Mouse (Mus musculus) myocyte (in vitro differentiated cells): ENCODE data around the gene Lfng. TPM values are rescaled to one million over a fixed set of nuclear protein-coding genes. Genes with fewer than 3 reads are reported as not detected.

Experiments
- H3K27me3 ChIP-seq: one replicate; pipeline ENCODE4 v1.6.1; 2011; ENCODE audit not compliant: control insufficient read depth, insufficient read depth, insufficient read length
- H3K36me3 ChIP-seq: one replicate; pipeline ENCODE4 v1.6.1; 2011; ENCODE audit not compliant: control insufficient read depth, insufficient read depth
- H3K4me2 ChIP-seq: one replicate; pipeline ENCODE4 v1.6.1; 2011; ENCODE audit warnings: low read depth, control low read depth
- H3K4me3 ChIP-seq: one replicate; pipeline ENCODE4 v1.5.1; 2011; ENCODE audit warnings: mild to moderate bottlenecking, control low read depth, moderate library complexity
- H3K79me2 ChIP-seq: one replicate; pipeline ENCODE4 v1.6.1; 2011; ENCODE audit not compliant: control insufficient read depth, insufficient read depth
- H3ac ChIP-seq: one replicate; pipeline ENCODE4 v1.6.1; 2011; ENCODE audit not compliant: control insufficient read depth, insufficient read length
- CEBPB ChIP-seq: IDR thresholded peaks from 2 replicates; pipeline ENCODE4 v1.6.1; 2011; ENCODE audit warnings: mild to moderate bottlenecking, moderate library complexity; ENCODE audit not compliant: poor library complexity, insufficient read depth, severe bottlenecking
- E2F4 ChIP-seq: IDR thresholded peaks from one replicate; pipeline ENCODE4 v1.6.1; 2011; ENCODE audit warnings: mild to moderate bottlenecking, control low read depth, moderate library complexity; ENCODE audit not compliant: insufficient read depth
- MAX ChIP-seq: IDR thresholded peaks from one replicate; pipeline ENCODE4 v1.6.1; 2011; ENCODE audit warnings: low read depth, mild to moderate bottlenecking, control low read depth
- MYOD1 ChIP-seq, 3 experiments: IDR thresholded peaks; one replicate each; pipeline ENCODE4 v1.6.1; 2011; ENCODE audit warnings: control low read depth in 2 of 3, low read depth in 2 of 3, mild to moderate bottlenecking in 2 of 3, moderate library complexity in 1 of 3; ENCODE audit not compliant: insufficient read length in 2 of 3, control insufficient read depth in 1 of 3
- MYOG ChIP-seq, 3 experiments: IDR thresholded peaks; one replicate each; pipeline ENCODE4 v1.6.1; 2011; ENCODE audit warnings: control low read depth in 2 of 3, low read depth in 2 of 3, mild to moderate bottlenecking in 2 of 3; ENCODE audit not compliant: insufficient read length in 2 of 3, control insufficient read depth in 1 of 3, insufficient read depth in 1 of 3
- POLR2A ChIP-seq: IDR thresholded peaks from one replicate; pipeline ENCODE4 v1.6.1; 2011; ENCODE audit warnings: low read depth, mild to moderate bottlenecking, control low read depth, moderate library complexity; ENCODE audit not compliant: insufficient read length
- POLR2AphosphoS2 ChIP-seq: IDR thresholded peaks from one replicate; pipeline ENCODE4 v1.6.1; 2011; ENCODE audit warnings: low read depth, control low read depth; ENCODE audit not compliant: insufficient read length
- REST ChIP-seq: IDR thresholded peaks from one replicate; pipeline ENCODE4 v1.6.1; 2011; ENCODE audit warnings: mild to moderate bottlenecking, control low read depth, moderate library complexity; ENCODE audit not compliant: insufficient read depth, insufficient read length
- SRF ChIP-seq: IDR thresholded peaks from one replicate; pipeline ENCODE4 v1.6.1; 2011; ENCODE audit warnings: low read depth; ENCODE audit not compliant: control insufficient read depth, insufficient read length
- TCF12 ChIP-seq: IDR thresholded peaks from one replicate; pipeline ENCODE4 v1.6.1; 2011; ENCODE audit warnings: mild to moderate bottlenecking, control low read depth; ENCODE audit not compliant: poor library complexity, insufficient read depth, severe bottlenecking
- TCF3 ChIP-seq: IDR thresholded peaks from one replicate; pipeline ENCODE4 v1.6.1; 2011; ENCODE audit warnings: low read depth, control low read depth; ENCODE audit not compliant: insufficient read length
- USF1 ChIP-seq: IDR thresholded peaks from one replicate; pipeline ENCODE4 v1.6.1; 2011; ENCODE audit warnings: low read depth, mild to moderate bottlenecking, control low read depth, moderate library complexity
- polyA plus RNA-seq: library from polyadenylated mRNA; unstranded; fragments of >200 nt; fragmentation: generic; extraction: Trizol; gene quantifications from one replicate; pipeline ENCODE4 v1.2.1, GENCODE M21; 2012; ENCODE audit warnings: missing spikeins

The Lfng gene
- polyA plus RNA-seq, 1 experiment, result 3.1 TPM

- Histone ChIP-seq H3K79me2 (no peaks in the 10 kb centered on the region), H3K36me3 (no peaks in the 10 kb centered on the region), H3K27me3 (no peaks in the 10 kb centered on the region), H3K4me3 (no peak overlapping the region), H3K4me2 (no peak overlapping the region), H3ac (no peak overlapping the region)
- no peak for TF ChIP-seq POLR2AphosphoS2
- no peak for TF ChIP-seq POLR2A
- no peak for TF ChIP-seq MAX
- TF ChIP-seq TCF12, result no peak
- TF ChIP-seq E2F4, result no peak
- no peak for TF ChIP-seq REST
- TF ChIP-seq TCF3, result no peak
- no peak for TF ChIP-seq MYOD1 (IDR thresholded peaks at IDR 0.05; ENCODE audit: control insufficient read depth in 1 of 3, insufficient read length in 2 of 3, low read depth in 2 of 3)
- no peak for TF ChIP-seq USF1
- TF ChIP-seq SRF, result no peak
- no peak for TF ChIP-seq CEBPB
- TF ChIP-seq MYOG (IDR thresholded peaks at IDR 0.05; ENCODE audit: control insufficient read depth in 1 of 3, insufficient read depth in 1 of 3, insufficient read length in 2 of 3, low read depth in 2 of 3), result no peak
Observed at GRCm38 (mm10) chr5:140572611-140573010, 34.5 kb upstream of the Lfng start.

GRCm38 (mm10) chr5:140575381-140575866, 31.7 kb upstream of the Lfng start:
- no peak overlapping the region for H3ac ChIP-seq
- no peaks in the 10 kb centered on the region for H3K36me3 ChIP-seq
- no peak for TF ChIP-seq USF1
- no peak overlapping the region for H3K4me3 ChIP-seq
- no peak overlapping the region for H3K4me2 ChIP-seq
- H3K79me2 ChIP-seq, result no peaks in the 10 kb centered on the region
- H3K27me3 ChIP-seq, result no peaks in the 10 kb centered on the region

- Histone ChIP-seq H3K79me2 (no peaks in the 10 kb centered on the region), H3K4me2 (no peak overlapping the region), H3K4me3 (no peak overlapping the region), H3ac (no peak overlapping the region), H3K36me3 (no peaks in the 10 kb centered on the region), H3K27me3 (no peaks in the 10 kb centered on the region)
- TF ChIP-seq TCF12 (no peak), USF1 (no peak), POLR2A (no peak), SRF (no peak), E2F4 (no peak), CEBPB (no peak), MAX (no peak), POLR2AphosphoS2 (no peak), MYOG (IDR thresholded peaks at IDR 0.05; ENCODE audit: control insufficient read depth in 1 of 3, insufficient read depth in 1 of 3, insufficient read length in 2 of 3, low read depth in 2 of 3) (no peak), MYOD1 (IDR thresholded peaks at IDR 0.05; ENCODE audit: control insufficient read depth in 1 of 3, insufficient read length in 2 of 3, low read depth in 2 of 3) (no peak), REST (no peak), TCF3 (no peak)
Observed at GRCm38 (mm10) chr5:140579221-140579620, 27.9 kb upstream of the Lfng start.

- Histone ChIP-seq H3K36me3 (no peaks in the 10 kb centered on the region), H3K79me2 (no peaks in the 10 kb centered on the region), H3K4me3 (no peak overlapping the region), H3ac (no peak overlapping the region), H3K27me3 (no peaks in the 10 kb centered on the region), H3K4me2 (no peak overlapping the region)
- no peak for TF ChIP-seq MYOG (IDR thresholded peaks at IDR 0.05; ENCODE audit: control insufficient read depth in 1 of 3, insufficient read depth in 1 of 3, insufficient read length in 2 of 3, low read depth in 2 of 3)
- no peak for TF ChIP-seq MYOD1 (IDR thresholded peaks at IDR 0.05; ENCODE audit: control insufficient read depth in 1 of 3, insufficient read length in 2 of 3, low read depth in 2 of 3)
- TF ChIP-seq REST, result no peak
- no peak for TF ChIP-seq CEBPB
- no peak for TF ChIP-seq SRF
- TF ChIP-seq POLR2A, result no peak
- TF ChIP-seq TCF3, result no peak
- no peak for TF ChIP-seq TCF12
- no peak for TF ChIP-seq USF1
- TF ChIP-seq MAX, result no peak
- no peak for TF ChIP-seq POLR2AphosphoS2
- no peak for TF ChIP-seq E2F4
Observed at GRCm38 (mm10) chr5:140579771-140580170, 27.3 kb upstream of the Lfng start.

GRCm38 (mm10) chr5:140581569-140581968, 25.6 kb upstream of the Lfng start:
- Histone ChIP-seq H3K4me3 (no peak overlapping the region), H3K27me3 (no peaks in the 10 kb centered on the region), H3K79me2 (no peaks in the 10 kb centered on the region), H3ac (no peak overlapping the region), H3K4me2 (no peak overlapping the region), H3K36me3 (no peaks in the 10 kb centered on the region)
- TF ChIP-seq MYOD1 (IDR thresholded peaks at IDR 0.05; ENCODE audit: control insufficient read depth in 1 of 3, insufficient read length in 2 of 3, low read depth in 2 of 3) (peak in 2 of 3 experiments; percentile 31), REST (no peak), E2F4 (no peak)
